Comparison of ENCODE assay signal across 24 mouse cellular contexts in the genomic region with DNA sequence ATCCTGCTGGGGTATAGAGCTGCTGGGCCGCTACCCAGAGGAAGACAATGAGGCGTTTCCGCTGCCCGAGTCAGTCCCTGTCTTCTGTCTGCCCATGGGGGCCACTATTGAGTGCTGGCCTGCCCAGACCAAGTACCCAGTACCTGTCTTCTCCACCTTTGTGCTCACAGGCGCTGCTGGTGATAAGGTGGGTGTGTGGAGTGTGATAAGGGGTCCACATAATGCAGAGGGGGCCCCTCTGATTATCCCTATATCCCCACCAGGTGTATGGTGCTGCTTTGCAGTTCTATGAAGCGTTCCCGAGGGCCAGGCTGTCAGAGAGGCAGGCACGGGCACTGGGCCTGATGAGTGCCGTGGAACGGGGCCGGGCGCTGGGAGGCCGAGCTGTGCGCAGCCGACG.
"Had no signal": no experiment of that assay in that cellular context is flagged by ENCODE, and none has a peak within 500 bp of the region (broad histone marks: within the 10 kb centered on the region; RNA-seq: fewer than 3 reads in every experiment).

No protein-coding gene starts in this region.

- H3K4me3 ChIP-seq: heart, embryonic 13.5 days; heart, embryonic 15.5 days; hindbrain, embryonic 13.5 days; hindbrain, embryonic 15.5 days; kidney, embryonic 15.5 days; limb, embryonic 13.5 days; limb, embryonic 15.5 days; liver, embryonic 13.5 days; liver, embryonic 15.5 days had no signal

- H3K27ac ChIP-seq: heart, embryonic 13.5 days; heart, embryonic 15.5 days; hindbrain, embryonic 13.5 days; hindbrain, embryonic 15.5 days; hindbrain, postnatal 0 days; kidney, embryonic 15.5 days; kidney, postnatal 0 days; limb, embryonic 13.5 days; limb, embryonic 15.5 days; liver, embryonic 13.5 days; liver, embryonic 15.5 days had no signal

- H3K27me3 ChIP-seq: heart, embryonic 13.5 days; heart, embryonic 15.5 days; hindbrain, embryonic 13.5 days; hindbrain, embryonic 15.5 days; kidney, embryonic 15.5 days; limb, embryonic 13.5 days; limb, embryonic 15.5 days; liver, embryonic 13.5 days; liver, embryonic 15.5 days had no signal

- DNase-seq: gastrocnemius, postnatal 14 days; gastrocnemius, postnatal 36 days; heart, adult 18-20 months; heart, postnatal 14 days; heart, postnatal 36 days; kidney, adult 11 months; kidney, adult 2 months; kidney, adult 9 months; kidney, postnatal 14 days; kidney, postnatal 36 days; layer of hippocampus, adult 9-11 months; layer of hippocampus, postnatal 36 days; left cerebral cortex, postnatal 4 days; liver, embryonic 13.5 days had no signal
